Mouse (Mus musculus) testis, postnatal 14 days (tissue): Measurements from ENCODE around the gene Prpf8.
A peak's percentile ranks its signal among the peaks of the same experiment; 100 is the strongest.
"Not testable (repeated sequence)": the region's sequence is repeated elsewhere in the genome, so short reads cannot be mapped to it uniquely, and the experiment has no call there.

Experiments
- DNase-seq: peaks from one replicate; pipeline ENCODE4 v3.0.0; 2021; ENCODE audit warnings: low spot score

The Prpf8 gene

DNA sequence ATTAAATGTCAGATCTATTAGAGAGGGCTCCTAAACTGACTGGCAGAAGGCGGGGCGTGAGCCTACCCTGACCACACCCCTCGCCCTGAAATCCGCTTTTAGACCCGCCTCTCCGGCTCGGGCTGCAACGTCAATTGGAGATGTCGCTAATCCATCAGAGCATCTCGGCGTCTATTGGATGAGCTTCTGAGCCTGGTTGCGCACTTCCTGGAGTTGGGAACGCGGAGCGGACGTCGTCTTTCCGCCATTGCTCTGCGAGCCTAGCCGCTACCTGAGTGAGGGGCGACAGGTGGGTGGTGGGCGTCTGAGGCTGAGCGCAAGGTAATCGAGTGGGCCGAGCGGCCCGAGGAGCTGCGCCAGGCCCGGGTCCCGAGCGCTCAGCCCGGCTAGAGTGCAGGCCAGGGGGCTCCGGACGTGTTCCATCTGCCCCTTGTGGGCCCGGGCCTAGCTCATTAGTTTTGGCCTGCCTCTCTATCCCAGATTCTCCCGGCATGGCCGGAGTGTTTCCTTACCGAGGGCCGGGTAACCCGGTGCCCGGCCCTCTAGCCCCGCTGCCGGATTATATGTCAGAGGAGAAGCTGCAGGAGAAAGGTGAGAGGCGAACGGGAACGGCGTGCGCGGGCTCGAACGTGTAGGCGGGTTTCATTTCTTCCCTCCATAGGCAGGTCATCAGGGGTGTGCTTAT is at the start of gene Prpf8:
TSS of gene Prpf8 (plus strand) at position 216 of the 685 bp plus-strand sequence.
- DNase-seq: peak; percentile 97

DNA sequence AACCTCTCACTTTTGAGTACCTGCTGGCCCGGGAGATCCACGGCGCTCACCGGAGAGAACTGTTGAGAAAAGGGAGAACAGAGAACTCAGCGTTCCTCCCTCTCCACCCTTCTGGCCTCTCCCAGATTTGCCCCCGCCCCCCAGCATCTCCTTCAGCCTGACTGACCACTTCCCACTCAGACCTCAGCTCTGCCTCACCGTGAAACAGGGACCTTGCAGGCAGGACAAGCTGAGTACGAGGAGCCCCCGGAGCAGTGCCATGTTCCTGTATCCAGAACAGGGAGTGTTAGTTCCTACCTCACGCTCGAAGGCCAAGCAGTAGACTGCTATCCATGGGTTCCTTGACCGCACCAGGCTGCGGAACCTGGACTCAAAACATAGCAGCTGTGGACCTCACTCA is 48.4 kb upstream of the Prpf8 start:
- peak; percentile 55 for DNase-seq

DNA sequence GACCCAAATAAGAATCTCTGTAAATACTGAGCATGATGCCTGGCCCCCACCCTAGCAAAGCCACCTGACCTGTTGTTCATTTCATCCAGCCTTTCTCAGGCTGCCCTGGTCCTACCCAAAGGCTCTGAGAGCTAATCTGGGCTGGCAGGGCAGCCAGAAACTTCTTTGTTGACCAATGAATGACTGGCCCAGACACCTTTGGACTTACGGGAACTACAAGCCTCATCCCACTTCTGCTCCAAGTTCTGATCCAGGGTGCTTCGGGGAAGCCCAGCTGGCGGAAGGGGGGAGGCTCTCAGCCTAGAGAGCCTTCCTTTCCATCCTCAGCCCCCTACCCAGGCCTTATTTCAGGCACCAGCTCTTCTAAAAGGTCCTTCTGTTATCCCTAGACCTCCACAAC is 47.8 kb upstream of the Prpf8 start:
- DNase-seq: no peak

DNA sequence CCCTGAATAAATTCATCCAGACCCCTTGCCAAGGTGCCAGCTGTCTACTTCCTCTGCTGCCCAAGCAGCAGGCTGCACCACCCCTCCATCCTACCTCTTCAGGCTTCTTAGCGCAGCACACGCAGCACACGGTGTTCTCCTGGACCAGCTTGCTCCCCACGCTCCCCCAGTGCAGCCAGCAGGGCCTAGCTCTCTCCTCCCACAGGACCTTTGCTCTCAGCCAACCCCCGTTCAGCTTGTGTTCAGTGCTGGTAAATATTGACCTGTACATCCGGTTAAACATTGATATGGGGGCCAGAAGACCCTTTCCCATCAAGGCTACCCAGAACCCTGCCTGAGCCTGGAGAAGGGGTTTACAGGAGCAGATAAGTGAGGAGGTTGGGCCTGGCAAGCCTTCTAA is 47.3 kb upstream of the Prpf8 start, which contains the start of gene Serpinf2:
TSS of gene Serpinf2 (minus strand) at position 229 of the 400 bp plus-strand sequence.
- no peak for DNase-seq

DNA sequence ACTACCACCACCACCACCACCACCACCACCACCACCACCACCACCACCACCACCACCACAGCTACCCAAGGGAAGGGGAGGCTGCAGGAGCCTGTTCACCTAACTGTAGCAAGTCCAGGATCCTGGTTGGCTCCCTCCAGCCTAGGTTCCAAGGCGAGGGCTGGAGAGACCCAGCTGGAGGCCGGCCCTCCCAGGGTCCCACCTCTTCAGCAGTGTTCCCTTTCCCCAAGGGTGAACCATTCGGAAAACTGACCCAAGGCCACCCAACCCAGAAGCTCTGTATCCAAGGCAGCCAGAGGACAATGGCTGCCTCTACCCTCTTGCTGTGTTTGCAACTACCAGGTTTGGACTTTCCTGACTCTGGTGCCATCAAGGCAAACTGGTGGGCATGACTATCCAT is 46.7 kb upstream of the Prpf8 start:
- DNase-seq: no peak

DNA sequence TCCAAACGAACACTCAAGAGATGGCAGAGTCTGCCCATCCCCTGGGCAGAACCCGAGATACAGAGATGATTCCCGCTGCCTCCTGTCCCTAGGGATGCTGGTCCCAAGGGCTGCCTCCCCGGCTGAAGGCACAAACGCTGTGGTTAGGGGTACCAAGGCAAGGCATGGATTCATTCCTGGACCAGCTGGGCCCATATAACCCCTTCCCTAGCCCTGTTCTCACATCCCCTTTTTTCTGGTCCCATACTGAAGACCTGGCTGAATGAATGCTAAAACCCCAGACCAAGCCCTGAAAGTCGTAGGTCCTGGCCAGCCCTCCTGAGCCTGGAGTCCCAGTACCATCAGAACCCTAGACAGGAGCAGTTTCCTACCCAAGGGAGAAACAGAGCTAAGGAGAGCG is 45.6 kb upstream of the Prpf8 start:
- DNase-seq: no peak

DNA sequence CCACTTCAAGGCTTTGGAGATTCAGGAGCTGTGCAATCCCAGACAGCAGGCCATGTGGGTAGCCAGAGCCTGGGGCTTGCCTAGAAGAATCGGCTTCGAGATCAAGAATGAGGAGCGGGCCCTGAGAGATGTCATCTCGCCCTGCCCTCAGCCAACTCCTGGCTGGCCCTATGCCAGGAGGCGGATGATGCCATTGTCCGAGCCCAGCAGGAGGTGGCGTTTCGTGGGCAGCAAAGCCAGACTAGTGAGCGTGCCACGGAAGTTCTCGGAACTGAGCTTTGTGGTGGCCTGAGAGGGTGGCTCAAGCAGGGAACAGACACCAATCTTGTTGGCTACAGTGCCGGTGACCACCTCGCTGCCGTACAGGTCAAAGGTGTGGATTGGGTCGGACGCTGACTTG is 45.0 kb upstream of the Prpf8 start:
- no peak for DNase-seq

DNA sequence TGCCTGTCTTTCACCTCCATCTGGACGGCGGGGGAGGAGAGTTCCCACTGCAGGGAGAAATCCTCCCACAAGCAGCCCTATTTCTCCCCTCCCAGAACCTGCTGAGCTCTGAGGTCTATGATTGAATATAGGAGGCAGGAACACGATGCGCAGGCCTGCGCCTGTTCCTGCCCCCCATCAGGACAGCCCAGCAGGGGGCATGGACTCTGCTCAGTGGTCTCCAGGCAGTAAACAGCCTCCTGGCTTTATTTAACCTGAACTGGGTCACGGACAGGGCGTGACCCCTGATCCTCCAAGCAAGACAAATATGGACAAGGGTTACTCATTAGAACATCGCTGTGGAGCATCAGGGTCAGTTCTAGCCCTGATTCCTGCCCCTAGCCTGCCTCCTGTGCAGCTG is 42.9 kb upstream of the Prpf8 start:
- no peak for DNase-seq

DNA sequence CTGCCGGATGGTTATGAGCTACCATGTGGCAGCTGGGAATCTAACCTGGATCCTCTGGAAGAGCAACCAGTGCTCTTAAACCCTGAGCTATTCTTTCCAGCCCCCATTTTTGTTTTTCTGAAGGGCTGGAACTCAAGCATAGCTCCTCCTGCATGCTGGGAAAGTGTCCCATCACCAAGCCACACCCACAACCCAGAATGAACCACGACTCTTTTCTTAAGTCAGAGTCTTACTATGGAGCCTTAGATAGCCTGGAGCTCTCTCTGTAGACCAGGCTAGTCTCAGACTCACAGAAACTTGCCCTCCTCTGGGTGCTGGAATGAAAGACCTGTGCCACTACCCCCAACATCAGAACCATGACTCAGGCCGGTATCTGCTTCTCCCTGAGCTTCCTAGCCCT is 38.0 kb upstream of the Prpf8 start:
- DNase-seq: no peak

DNA sequence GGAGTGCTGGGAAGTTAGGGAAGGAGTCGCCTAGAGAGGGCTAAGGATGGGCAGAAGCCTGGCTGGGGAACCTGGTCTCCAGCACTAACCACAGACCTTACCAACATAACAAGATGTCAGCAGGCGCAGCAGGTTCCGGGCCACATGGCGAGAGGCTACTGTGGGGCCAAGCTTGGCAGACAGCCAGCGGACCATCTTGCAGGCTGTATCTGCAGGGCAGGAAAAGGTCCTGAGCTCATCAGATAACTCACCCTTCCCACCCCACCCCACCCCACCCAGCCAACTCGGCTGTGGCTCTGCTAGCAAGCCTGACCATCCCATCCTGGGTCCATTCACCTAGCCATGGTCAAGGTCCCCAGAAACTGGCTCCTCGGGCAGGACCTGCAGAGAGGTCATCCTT is 36.9 kb upstream of the Prpf8 start:
- DNase-seq: no peak

DNA sequence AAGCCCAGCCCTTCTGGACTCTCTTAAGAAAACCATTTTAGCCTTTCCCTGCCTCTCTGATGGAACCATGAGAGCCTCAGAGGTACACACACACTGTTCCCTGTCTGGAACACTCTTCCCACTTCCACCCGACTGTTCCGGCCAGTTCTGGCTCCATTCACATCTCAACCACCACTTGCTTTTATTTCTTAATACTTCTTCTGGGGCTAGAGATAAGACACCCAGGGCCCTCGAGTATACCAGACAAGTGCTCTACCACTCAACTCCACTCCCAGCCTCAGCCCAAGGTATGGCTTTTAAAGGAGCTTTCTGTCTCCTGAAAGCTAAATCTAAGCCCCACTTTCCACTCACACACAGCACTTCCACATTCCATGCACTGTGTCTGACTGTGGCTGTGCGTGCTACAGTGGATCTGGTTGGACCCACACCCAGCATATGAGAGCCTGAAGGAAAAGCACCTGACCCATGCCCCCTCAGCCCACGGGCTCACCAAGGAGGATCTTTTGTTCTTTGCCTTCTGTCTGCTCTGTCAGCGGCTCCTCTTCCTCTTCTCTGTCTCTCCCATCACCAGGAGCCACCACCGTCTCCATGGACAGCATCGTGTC is 36.2 kb upstream of the Prpf8 start:
- DNase-seq: no peak

DNA sequence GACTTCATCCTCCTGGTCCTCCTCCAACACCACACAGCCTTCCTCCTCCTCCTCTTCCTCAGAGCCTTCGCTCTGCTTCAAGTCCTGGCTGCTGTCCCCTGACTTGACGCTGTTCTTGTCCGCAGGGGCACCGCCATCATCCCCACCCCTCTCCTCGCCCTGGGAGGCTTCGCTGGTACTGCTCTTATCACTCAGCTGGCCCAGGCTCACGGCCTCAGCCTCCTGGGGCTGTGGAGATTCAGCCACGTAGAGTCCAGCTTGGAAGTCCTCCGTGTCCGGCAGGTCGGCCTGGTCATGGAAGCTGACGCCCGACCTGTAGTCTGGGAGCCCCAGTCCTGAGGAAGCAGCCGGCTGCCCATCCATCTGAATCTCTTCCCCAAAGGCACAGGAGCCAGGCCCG is 35.7 kb upstream of the Prpf8 start:
- DNase-seq: no peak

DNA sequence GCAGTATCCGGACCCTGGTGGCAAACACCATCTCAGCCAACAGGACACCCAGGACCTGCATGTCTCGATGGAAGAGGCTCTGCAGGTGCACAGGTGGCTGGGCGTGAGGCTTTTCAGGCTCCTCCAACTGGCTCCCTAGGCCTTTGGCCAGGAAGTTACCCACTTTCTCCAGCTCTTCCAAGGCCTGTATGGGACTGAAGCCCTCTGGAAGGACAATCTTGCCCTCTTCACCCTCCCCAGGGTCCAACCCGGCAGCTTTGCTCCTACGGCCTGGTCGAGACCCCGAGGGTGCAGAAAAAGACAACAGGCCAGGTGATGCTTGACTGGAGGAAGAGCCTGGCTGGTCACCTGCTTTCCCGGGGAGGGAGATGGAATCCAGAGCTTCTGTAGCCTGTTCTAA is 34.5 kb upstream of the Prpf8 start:
- DNase-seq: no peak

DNA sequence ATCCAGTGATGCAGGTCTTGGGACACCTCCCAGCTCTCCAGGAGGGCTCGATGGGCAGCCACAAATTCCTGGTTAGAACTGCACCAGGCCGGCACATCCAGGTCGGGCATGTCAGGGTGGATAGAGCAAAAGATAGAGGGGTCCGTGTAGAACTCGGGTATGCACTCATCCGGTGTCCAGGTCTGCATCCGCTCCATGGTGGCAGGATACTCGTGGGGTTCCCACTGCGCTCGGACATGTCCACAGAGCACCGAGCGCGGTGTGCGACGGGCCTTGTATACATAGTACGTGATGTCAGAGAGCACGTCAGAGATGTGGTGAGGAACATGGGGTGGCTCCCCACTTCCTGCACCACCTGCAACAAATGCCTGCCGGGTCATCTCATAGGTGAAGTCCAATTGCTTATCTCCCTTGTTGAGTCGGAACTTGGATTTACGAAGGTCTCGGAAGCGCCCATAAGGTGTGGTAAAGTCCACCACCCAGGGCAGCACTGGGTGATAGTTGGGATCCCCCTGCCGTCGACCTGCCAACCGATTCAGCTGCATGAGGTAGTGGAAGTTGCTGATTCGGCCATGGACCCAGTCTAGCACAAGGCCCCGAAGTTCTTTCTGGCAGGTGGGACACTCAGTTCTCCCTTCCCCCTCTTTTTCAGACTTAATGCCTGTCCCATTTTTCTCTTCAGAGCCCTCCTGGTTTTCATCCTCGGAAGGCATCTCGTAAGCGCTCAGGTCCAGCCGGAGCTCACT is 33.6 kb upstream of the Prpf8 start:
- no peak for DNase-seq

DNA sequence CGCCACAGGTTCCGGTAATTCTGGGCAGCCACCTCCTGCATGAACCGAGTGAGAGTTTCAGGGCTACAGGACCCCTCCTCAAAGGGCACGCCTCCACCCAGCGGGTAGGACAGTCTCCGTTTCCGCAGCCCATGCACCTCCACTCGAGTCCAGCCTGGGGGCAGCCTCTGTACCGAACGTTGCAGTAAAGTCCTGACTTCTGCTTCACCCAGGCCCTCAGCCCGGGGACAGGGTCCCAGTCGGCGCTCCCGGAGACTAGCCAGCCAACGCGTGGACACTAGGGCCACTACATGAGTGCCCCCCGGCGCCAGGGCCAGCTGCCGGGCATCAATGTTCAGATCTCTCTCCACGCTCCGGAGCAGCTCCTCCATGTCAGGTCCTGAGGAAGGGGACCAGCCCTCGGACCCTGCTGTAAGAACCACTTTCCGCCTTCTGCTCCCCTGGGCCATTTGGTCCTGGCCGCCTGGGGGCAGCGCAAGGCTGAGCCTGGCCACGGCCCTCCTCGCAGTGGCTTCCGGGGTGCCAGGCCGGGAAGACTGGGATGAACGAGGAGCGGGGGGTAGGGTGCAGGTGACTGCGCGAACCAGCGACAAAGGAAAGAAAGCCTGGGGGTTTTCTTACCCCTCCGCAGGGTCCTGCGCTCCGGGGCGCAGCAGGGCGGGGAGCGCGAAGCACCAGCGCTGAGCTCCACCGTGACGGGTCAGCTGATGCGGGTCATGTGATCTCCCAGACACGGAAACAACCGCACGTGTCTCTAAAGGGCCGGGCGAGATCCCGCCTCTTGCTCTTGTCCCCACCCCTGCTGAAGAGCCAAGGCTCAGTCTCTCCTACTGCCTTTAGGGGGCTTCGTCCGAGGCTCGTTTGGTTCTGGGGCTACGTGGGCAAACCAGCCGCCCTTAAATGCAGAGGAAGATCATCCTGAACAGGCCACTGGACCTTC is 32.4 kb upstream of the Prpf8 start, which contains the start of gene Wdr81:
TSS of gene Wdr81 (minus strand) at position 727 of the 940 bp plus-strand sequence.
- peak; percentile 88 for DNase-seq

DNA sequence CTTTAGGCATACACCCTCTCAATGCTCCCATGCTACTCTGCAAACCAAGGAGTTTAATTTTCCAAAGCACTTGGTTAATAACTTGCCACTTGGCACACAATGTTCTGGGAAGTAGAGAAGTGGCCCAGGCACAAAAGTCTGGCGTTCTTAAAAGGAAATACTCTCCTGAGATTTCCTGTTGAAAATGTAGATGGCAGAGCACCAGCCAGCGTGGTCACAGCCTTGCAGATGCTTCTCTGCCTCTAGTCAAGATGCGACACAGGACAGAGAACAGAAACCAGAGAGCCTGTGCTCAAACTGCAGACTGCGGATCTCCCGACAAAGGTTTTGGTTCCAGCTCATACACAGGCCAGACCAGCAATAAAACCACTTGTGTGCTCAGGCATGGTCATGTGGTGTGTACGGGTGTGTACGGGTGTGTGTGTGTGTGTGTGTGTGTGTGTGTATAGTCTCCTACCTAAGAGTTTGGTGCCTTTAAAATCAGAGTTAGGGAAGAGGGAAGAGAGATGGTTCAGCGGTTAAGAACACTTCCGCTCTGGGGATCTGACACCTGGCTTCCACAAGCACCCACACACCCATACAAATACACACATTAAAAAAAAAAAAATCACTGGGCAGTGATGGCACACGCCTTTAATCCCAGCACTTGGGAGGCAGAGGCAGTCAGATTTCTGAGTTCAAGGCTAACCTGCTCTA is 31.4 kb upstream of the Prpf8 start:
- no peak for DNase-seq

DNA sequence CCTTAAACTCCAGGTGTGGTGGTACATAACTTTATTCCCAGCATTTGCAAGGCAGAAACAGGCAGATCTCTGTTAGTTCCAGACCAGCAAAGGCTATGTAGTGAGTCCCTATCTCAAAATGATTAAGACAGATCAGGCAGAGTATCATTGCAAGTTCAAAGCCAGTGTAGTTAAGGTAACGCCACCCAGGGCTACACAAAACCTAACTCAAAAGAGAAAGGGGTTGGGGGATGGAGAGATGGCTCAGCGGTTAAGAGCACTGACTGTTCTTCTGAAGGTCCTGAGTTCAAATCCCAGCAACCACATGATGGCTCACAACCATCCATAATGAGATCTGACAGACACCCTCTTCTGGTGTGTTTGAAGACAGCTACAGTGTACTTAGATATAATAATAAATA is 30.6 kb upstream of the Prpf8 start:
- not testable (repeated sequence) for DNase-seq

DNA sequence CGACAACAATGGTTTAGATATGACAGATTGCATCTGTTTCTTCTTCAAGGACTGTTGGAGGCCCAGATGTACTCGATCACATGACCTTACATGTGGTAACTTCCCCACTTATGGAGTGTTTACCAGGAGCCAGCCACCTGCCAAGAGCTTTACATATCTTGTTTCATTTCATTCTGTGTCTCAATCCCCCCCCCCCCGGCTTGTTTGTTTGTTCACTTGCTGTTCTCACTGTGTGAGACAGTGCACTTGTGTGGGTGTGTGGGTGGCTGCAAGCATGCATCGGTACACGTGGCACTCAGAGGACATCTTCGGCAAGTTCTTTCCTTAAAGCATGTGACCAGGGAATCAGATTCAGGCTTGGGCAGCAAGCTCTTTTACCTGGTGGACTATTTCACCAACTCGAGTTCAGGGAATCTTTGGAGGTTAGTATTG is 30.2 kb upstream of the Prpf8 start:
- no peak for DNase-seq

DNA sequence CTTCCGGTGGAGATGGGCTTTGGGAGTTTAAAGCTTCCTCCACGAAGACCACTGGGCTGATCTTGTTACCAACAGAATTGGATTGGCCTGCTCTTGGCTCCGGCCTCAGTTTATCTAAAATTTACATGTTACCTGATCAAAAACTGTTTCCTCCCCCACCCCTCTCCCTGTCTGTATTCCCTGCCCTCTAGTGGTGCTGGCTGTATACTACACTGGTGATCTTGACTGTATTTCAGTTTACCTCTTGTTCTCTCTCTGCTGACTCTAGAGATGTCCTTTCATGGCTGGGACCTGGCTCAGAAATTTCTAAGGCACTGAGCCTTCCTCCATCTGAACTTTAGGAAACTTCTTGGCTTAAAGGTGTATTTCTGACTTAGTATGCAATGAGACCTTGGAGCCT is 28.4 kb upstream of the Prpf8 start:
- DNase-seq: no peak

DNA sequence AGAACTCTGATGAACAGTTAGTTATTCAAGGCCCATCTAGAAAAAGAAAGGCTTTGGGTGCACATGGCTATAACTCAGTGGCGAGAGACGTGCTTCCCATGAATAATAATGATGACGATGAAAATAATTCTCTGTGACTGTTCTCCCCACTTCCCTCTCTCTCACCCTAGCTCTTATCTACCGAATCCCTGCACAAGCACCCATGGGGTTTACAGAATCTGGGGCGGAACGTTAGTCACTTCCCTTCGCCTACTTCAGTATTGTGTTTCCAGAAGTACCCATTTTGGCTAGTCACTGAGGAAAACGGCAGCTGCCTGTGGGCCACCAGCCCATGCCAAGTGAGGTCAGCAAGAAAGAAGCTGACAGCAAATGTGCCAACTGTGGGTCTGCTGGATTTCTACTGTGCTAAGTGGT is 28.0 kb upstream of the Prpf8 start:
- no peak for DNase-seq

DNA sequence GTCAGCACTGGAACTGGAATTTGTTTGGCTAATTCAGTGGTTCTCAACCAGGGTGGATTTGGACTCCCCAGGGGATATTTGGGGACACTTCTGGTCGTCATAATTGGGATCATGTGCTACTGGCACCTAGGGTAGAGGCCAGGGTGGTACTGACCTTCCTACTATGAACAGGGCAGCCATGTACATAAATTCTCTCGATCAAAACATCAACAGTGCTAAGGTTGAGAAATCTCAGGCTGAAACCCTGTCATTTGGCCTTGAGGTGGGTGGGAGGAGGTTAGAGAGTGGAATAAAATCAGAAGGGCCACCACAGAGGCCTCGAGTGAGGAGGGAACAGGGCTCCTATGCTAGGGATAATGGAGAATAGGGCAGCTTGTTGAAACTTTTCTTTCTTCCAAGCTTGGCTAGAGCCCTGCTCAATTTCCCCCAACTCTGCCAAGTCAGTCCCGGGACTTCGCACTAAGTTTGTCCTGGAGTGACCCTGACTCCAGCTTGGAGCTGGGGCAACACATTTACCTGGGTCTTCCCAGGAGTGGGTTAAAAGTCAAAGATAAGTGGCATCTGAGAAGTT is 27.4 kb upstream of the Prpf8 start:
- DNase-seq: no peak
